Mouse (Mus musculus) midbrain, embryonic 11.5 days (tissue): ENCODE results near the gene Ablim1. TPM values are rescaled to one million over a fixed set of nuclear protein-coding genes. Genes with fewer than 3 reads are reported as not detected.

Source experiments
- ATAC-seq: fragments of 200-750 bp; cut with Nextera tagmentation; 2 replicates; pipeline ENCODE4 v1.8.0; 2017; ENCODE audit warnings: moderate TSS enrichment, moderate library complexity; ENCODE audit not compliant: low FRiP score
- DNase-seq: peaks from one replicate; pipeline ENCODE4 v3.0.0; 2015; ENCODE audit warnings: low spot score; ENCODE audit errors: missing footprints
- H3K27ac ChIP-seq: fragments of 300-500 bp; sonication (generic); 2 replicates; pipeline ENCODE4 v1.5.1; 2014; ENCODE audit warnings: low read depth, low read length
- H3K27me3 ChIP-seq: fragments of 300-500 bp; sonication (generic); 2 replicates; pipeline ENCODE4 v1.6.1; 2014; ENCODE audit warnings: mild to moderate bottlenecking, low read length, moderate library complexity, mixed read lengths; ENCODE audit not compliant: control insufficient read depth, insufficient read depth
- H3K36me3 ChIP-seq: fragments of 300-500 bp; sonication (generic); 2 replicates; pipeline ENCODE4 v1.6.1; 2014; ENCODE audit warnings: mild to moderate bottlenecking, low read length, moderate library complexity, mixed read lengths; ENCODE audit not compliant: control insufficient read depth, insufficient read depth
- H3K4me1 ChIP-seq: fragments of 300-500 bp; sonication (generic); 2 replicates; pipeline ENCODE4 v1.6.1; 2014; ENCODE audit warnings: low read length; ENCODE audit not compliant: control insufficient read depth, insufficient read depth
- H3K4me2 ChIP-seq: fragments of 300-500 bp; sonication (generic); 2 replicates; pipeline ENCODE4 v1.6.1; 2014; ENCODE audit warnings: mild to moderate bottlenecking, moderate library complexity
- H3K4me3 ChIP-seq: fragments of 300-500 bp; sonication (generic); 2 replicates; pipeline ENCODE4 v1.5.1; 2014; ENCODE audit warnings: low read depth, low read length
- H3K9ac ChIP-seq: fragments of 300-500 bp; sonication (generic); 2 replicates; pipeline ENCODE4 v1.6.1; 2014; ENCODE audit warnings: low read length
- H3K9me3 ChIP-seq: fragments of 300-500 bp; sonication (generic); 2 replicates; pipeline ENCODE4 v1.6.1; 2016; ENCODE audit warnings: low read length; ENCODE audit not compliant: control insufficient read depth
- WGBS: fragments of 180-500 bp; shearing (Covaris S2); extraction: QIAGEN DNeasy Blood & Tissue Kit; methylation state at CpG from one replicate; pipeline ENCODE4 v1.1.7; 2014; 5-methylcytosine and 5-hydroxymethylcytosine counted together
- polyA plus RNA-seq: library from polyadenylated mRNA; unstranded; fragments of >200 nt; fragmentation: Nextera tagmentation; extraction: Ambion mirVana; gene quantifications from 2 replicates; pipeline ENCODE4 v1.2.1, GENCODE M21; 2014

The Ablim1 gene
- polyA plus RNA-seq, 1 experiment from 2014 or later: 18.3 TPM

- H3K27me3 ChIP-seq: no peaks in the 10 kb centered on the region; the same call in 1 of the 2 replicates
- H3K4me1 ChIP-seq: peaks cover 4% of the 10 kb centered on the region; the same call in 1 of the 2 replicates
These were observed 36.5 kb downstream of the Ablim1 start for GRCm38 (mm10) chr19:57278263-57278662.

GRCm38 (mm10) chr19:57277010-57277409, 37.7 kb downstream of the Ablim1 start:
- DNase-seq (no peak), ATAC-seq (no peak)
- Histone ChIP-seq H3K36me3 (no peaks in the 10 kb centered on the region), H3K9me3 (no peaks in the 10 kb centered on the region), H3K4me3 (no peak overlapping the region), H3K4me1 (peaks cover 4% of the 10 kb centered on the region; the same call in 1 of the 2 replicates), H3K9ac (no peak overlapping the region), H3K27me3 (no peaks in the 10 kb centered on the region; the same call in 1 of the 2 replicates), H3K4me2 (no peak overlapping the region), H3K27ac (no peak overlapping the region)
- WGBS: 80% methylated on average over 6 of the region's 6 CpGs

More at GRCm38 (mm10) chr19:57278263-57278662, 36.5 kb downstream of the Ablim1 start:
- H3K9ac ChIP-seq: no peak overlapping the region
- H3K27ac ChIP-seq: no peak overlapping the region
- DNase-seq (no peak), ATAC-seq (no peak)
- H3K9me3 ChIP-seq: no peaks in the 10 kb centered on the region
- WGBS: 64% methylated on average over 8 of the region's 8 CpGs
- H3K36me3 ChIP-seq: no peaks in the 10 kb centered on the region
- no peak overlapping the region for H3K4me3 ChIP-seq
- no peak overlapping the region for H3K4me2 ChIP-seq

GRCm38 (mm10) chr19:57275166-57275953, 39.4 kb downstream of the Ablim1 start:
- DNase-seq (no peak), ATAC-seq (no peak)
- 61% methylated on average over 15 of the region's 15 CpGs for WGBS
- no peak overlapping the region for H3K4me3 ChIP-seq
- H3K4me2 ChIP-seq: no peak overlapping the region
- no peaks in the 10 kb centered on the region for H3K36me3 ChIP-seq
- H3K27ac ChIP-seq: no peak overlapping the region
- H3K9me3 ChIP-seq: no peaks in the 10 kb centered on the region
- H3K9ac ChIP-seq: no peak overlapping the region
- H3K27me3 ChIP-seq: no peaks in the 10 kb centered on the region; the same call in 1 of the 2 replicates
- peaks cover 4% of the 10 kb centered on the region; the same call in 1 of the 2 replicates for H3K4me1 ChIP-seq

- no peak overlapping the region for H3K4me3 ChIP-seq
- DNase-seq (peak; percentile 84), ATAC-seq (no peak)
- no peak overlapping the region for H3K4me2 ChIP-seq
- no peaks in the 10 kb centered on the region for H3K9me3 ChIP-seq
- WGBS: 22% methylated on average over 6 of the region's 6 CpGs
- H3K36me3 ChIP-seq: no peaks in the 10 kb centered on the region
- no peak overlapping the region for H3K27ac ChIP-seq
- no peak overlapping the region for H3K9ac ChIP-seq
- no peaks in the 10 kb centered on the region; the same call in 1 of the 2 replicates for H3K27me3 ChIP-seq
- H3K4me1 ChIP-seq: peaks cover 4% of the 10 kb centered on the region; the same call in 1 of the 2 replicates
These were observed 40.0 kb downstream of the Ablim1 start for GRCm38 (mm10) chr19:57274717-57275116.

GRCm38 (mm10) chr19:57274286-57274685, 40.4 kb downstream of the Ablim1 start:
- 44% methylated on average over 12 of the region's 12 CpGs for WGBS
- DNase-seq (no peak), ATAC-seq (no peak)
- no peaks in the 10 kb centered on the region for H3K9me3 ChIP-seq
- H3K36me3 ChIP-seq: no peaks in the 10 kb centered on the region
- H3K4me3 ChIP-seq: no peak overlapping the region
- H3K27ac ChIP-seq: no peak overlapping the region
- H3K4me1 ChIP-seq: peaks cover 4% of the 10 kb centered on the region; the same call in 1 of the 2 replicates
- no peak overlapping the region for H3K4me2 ChIP-seq
- H3K9ac ChIP-seq: no peak overlapping the region
- H3K27me3 ChIP-seq: no peaks in the 10 kb centered on the region; the same call in 1 of the 2 replicates

GRCm38 (mm10) chr19:57272824-57273613, 41.7 kb downstream of the Ablim1 start:
- H3K27ac ChIP-seq: no peak overlapping the region
- WGBS: 53% methylated on average over 13 of the region's 13 CpGs

GRCm38 (mm10) chr19:57271757-57272156, 43.0 kb downstream of the Ablim1 start:
- Histone ChIP-seq H3K9ac (no peak overlapping the region), H3K27me3 (no peaks in the 10 kb centered on the region; the same call in 1 of the 2 replicates), H3K4me3 (no peak overlapping the region), H3K9me3 (no peaks in the 10 kb centered on the region), H3K36me3 (no peaks in the 10 kb centered on the region), H3K27ac (no peak overlapping the region), H3K4me1 (0 out of 2 replicates have a peak, but pooled peaks cover 2% of the 10 kb centered on the region), H3K4me2 (no peak overlapping the region)
- WGBS: 86% methylated on average over 16 of the region's 16 CpGs
- DNase-seq: no peak
- ATAC-seq: no peak

More at GRCm38 (mm10) chr19:57272824-57273613, 41.7 kb downstream of the Ablim1 start:
- no peaks in the 10 kb centered on the region for H3K36me3 ChIP-seq
- H3K9ac ChIP-seq: 0 out of 2 replicates have a peak overlapping the region, but pooled peaks have one; percentile 12
- no peak for DNase-seq
- no peak overlapping the region for H3K4me3 ChIP-seq
- H3K4me2 ChIP-seq: no peak overlapping the region
- no peaks in the 10 kb centered on the region for H3K9me3 ChIP-seq
- peaks cover 2% of the 10 kb centered on the region; the same call in 1 of the 2 replicates for H3K4me1 ChIP-seq
- H3K27me3 ChIP-seq: no peaks in the 10 kb centered on the region; the same call in 1 of the 2 replicates
- no peak for ATAC-seq

- Histone ChIP-seq H3K27me3 (no peaks in the 10 kb centered on the region; the same call in 1 of the 2 replicates), H3K4me3 (no peak overlapping the region), H3K36me3 (no peaks in the 10 kb centered on the region), H3K27ac (no peak overlapping the region), H3K4me1 (0 out of 2 replicates have a peak, but pooled peaks cover 2% of the 10 kb centered on the region), H3K9me3 (no peaks in the 10 kb centered on the region), H3K4me2 (no peak overlapping the region), H3K9ac (no peak overlapping the region)
- ATAC-seq (no peak), DNase-seq (no peak)
- WGBS: 83% methylated on average over 6 of the region's 6 CpGs
These were observed 44.0 kb downstream of the Ablim1 start for GRCm38 (mm10) chr19:57270711-57271110.
